Mouse (Mus musculus): ENCODE results near the gene Palm2. TPM values are rescaled to one million over a fixed set of nuclear protein-coding genes. Genes with fewer than 3 reads are reported as not detected.

The Palm2 gene
- total and polyA plus RNA-seq, 3 experiments = not detected

GRCm38 (mm10) chr4:57576095-57576494, 142.0 kb downstream of the Palm2 start:
- Histone ChIP-seq H3K4me1 (ENCODE audit: control insufficient read depth in 1 of 2, insufficient read depth in 2 of 2, low read length in 2 of 2) (no peaks in the 10 kb centered on the region), H3K27me3 (ENCODE audit: control insufficient read depth in 1 of 2, insufficient read depth in 2 of 2, low read length in 2 of 2) (no peaks in the 10 kb centered on the region; a peak in 1 of 4 replicates), H3K9ac (ENCODE audit: control insufficient read depth, low read depth, low read length, poor library complexity, severe bottlenecking) (no peak overlapping the region), H3K36me3 (ENCODE audit: control insufficient read depth in 1 of 2, insufficient read depth in 2 of 2, low read length in 2 of 2) (no peaks in the 10 kb centered on the region), H3K4me3 (ENCODE audit: control insufficient read depth in 1 of 2, insufficient read depth in 1 of 2, low read depth in 2 of 2, low read length in 2 of 2) (no peak overlapping the region), H3K27ac (ENCODE audit: control insufficient read depth, low read depth, low read length) (no peak overlapping the region), H3K9me3 (replicated peaks; ENCODE audit: insufficient read depth, low read length) (no peaks in the 10 kb centered on the region), H3K79me2 (ENCODE audit: control insufficient read depth, insufficient read depth, low read length, poor library complexity) (no peaks in the 10 kb centered on the region)
- no peak for DNase-seq (ENCODE audit: low read depth, low spot score)
- no peak for TF ChIP-seq ELF1 (IDR thresholded peaks at IDR 0.05; ENCODE audit: low read depth, low read length)
- TF ChIP-seq MYC (IDR thresholded peaks at IDR 0.05; ENCODE audit: low read depth, low read length) = no peak
- no peak for TF ChIP-seq CHD1 (IDR thresholded peaks at IDR 0.05; ENCODE audit: low read depth, low read length)
- no peak for TF ChIP-seq ZKSCAN1 (IDR thresholded peaks at IDR 0.05; ENCODE audit: low read depth, low read length)
- TF ChIP-seq ZMIZ1 (IDR thresholded peaks at IDR 0.05; ENCODE audit: low read depth, low read length) = no peak
- no peak for TF ChIP-seq POLR2A (IDR thresholded peaks at IDR 0.05; ENCODE audit: control insufficient read depth in 1 of 2, insufficient read depth in 1 of 2, low read depth in 1 of 2, low read length in 2 of 2, poor library complexity in 1 of 2)

DNA sequence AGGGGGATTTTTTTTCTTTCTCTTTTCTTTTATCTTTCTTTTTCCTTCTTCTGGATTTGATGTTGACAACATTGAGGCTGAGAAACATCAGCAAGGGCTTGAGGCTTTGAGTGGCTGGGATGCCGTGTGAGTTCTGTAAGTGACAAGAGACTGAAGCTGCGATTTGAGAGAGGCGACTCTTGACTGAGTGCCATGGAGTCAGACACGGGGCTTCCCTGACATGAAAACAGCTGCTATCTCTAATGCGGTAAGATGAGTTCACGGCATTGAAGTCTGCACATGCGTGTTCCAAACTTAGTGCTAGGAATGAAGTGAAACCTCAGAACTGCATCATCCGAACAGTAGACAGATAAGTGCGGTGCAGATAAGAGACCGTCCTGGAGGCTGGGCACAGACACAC, 145.6 kb downstream of the Palm2 start:
- H3K9ac ChIP-seq (ENCODE audit: control insufficient read depth, low read depth, low read length, poor library complexity, severe bottlenecking) = no peak overlapping the region

DNA sequence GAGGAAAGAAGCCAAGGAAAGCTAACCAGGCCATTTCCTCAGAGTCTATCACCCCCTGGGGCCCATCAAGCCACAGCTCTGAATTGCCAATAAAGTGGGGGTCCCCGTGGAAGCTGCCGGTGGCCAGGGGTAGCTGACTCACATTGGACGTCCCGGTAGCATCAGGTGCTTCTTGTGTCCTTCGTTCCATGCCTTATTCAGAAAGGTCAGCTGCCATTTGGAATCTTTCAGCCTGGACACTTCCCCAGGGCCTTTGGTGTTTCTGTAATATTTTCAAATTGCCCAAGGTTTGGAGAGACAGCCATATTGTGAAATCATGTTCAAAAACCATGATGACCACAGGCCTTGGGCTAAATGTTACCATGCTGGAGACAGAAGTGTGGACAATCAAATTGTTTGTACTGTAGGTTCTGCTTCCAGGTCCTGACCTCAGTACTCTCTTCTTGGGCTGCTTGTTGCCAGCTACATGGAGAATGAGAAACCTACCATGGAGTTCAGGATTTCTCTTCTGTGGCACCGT, 151.3 kb downstream of the Palm2 start:
- no peak for DNase-seq (ENCODE audit: low read depth, low spot score)
- Histone ChIP-seq H3K36me3 (ENCODE audit: control insufficient read depth in 1 of 2, insufficient read depth in 2 of 2, low read length in 2 of 2) (no peaks in the 10 kb centered on the region), H3K4me3 (ENCODE audit: control insufficient read depth in 1 of 2, insufficient read depth in 1 of 2, low read depth in 2 of 2, low read length in 2 of 2) (no peak overlapping the region), H3K27ac (ENCODE audit: control insufficient read depth, low read depth, low read length) (no peak overlapping the region), H3K4me1 (ENCODE audit: control insufficient read depth in 1 of 2, insufficient read depth in 2 of 2, low read length in 2 of 2) (no peaks in the 10 kb centered on the region), H3K79me2 (ENCODE audit: control insufficient read depth, insufficient read depth, low read length, poor library complexity) (no peaks in the 10 kb centered on the region), H3K9me3 (replicated peaks; ENCODE audit: insufficient read depth, low read length) (no peaks in the 10 kb centered on the region), H3K9ac (ENCODE audit: control insufficient read depth, low read depth, low read length, poor library complexity, severe bottlenecking) (no peak overlapping the region), H3K27me3 (ENCODE audit: control insufficient read depth in 1 of 2, insufficient read depth in 2 of 2, low read length in 2 of 2) (no peaks in the 10 kb centered on the region)
- TF ChIP-seq ELF1 (IDR thresholded peaks at IDR 0.05; ENCODE audit: low read depth, low read length) (no peak), CHD1 (IDR thresholded peaks at IDR 0.05; ENCODE audit: low read depth, low read length) (no peak)

More for the DNA sequence above, 145.6 kb downstream of the Palm2 start:
- H3K27me3 ChIP-seq (ENCODE audit: control insufficient read depth in 1 of 2, insufficient read depth in 2 of 2, low read length in 2 of 2) = no peaks in the 10 kb centered on the region; a peak in 1 of 4 replicates
- no peaks in the 10 kb centered on the region for H3K79me2 ChIP-seq (ENCODE audit: control insufficient read depth, insufficient read depth, low read length, poor library complexity)
- DNase-seq (ENCODE audit: low read depth, low spot score) = no peak
- no peaks in the 10 kb centered on the region for H3K9me3 ChIP-seq (replicated peaks; ENCODE audit: insufficient read depth, low read length)
- no peak for TF ChIP-seq RAD21 (IDR thresholded peaks at IDR 0.05; ENCODE audit: low read depth, low read length)
- TF ChIP-seq KAT2A (conservative IDR thresholded peaks at IDR 0.05; ENCODE audit: low read depth, low read length) = no peak
- no peak for TF ChIP-seq SMC3 (IDR thresholded peaks at IDR 0.05; ENCODE audit: low read depth, low read length)
- no peaks in the 10 kb centered on the region for H3K36me3 ChIP-seq (ENCODE audit: control insufficient read depth in 1 of 2, insufficient read depth in 2 of 2, low read length in 2 of 2)
- H3K4me3 ChIP-seq (ENCODE audit: control insufficient read depth in 1 of 2, insufficient read depth in 1 of 2, low read depth in 2 of 2, low read length in 2 of 2) = no peak overlapping the region
- no peak overlapping the region for H3K27ac ChIP-seq (ENCODE audit: control insufficient read depth, low read depth, low read length)
- no peaks in the 10 kb centered on the region for H3K4me1 ChIP-seq (ENCODE audit: control insufficient read depth in 1 of 2, insufficient read depth in 2 of 2, low read length in 2 of 2)

All from MEL (cell line).